Mouse (Mus musculus) cerebellum, postnatal 14 days (tissue): ENCODE measurements around the gene Tpmt.

Source experiments
- DNase-seq, 2 experiments: peaks; one replicate each; pipeline ENCODE4 v3.0.0; 2021; ENCODE audit warnings: mixed read lengths in 2 of 2

The Tpmt gene

GRCm38 (mm10) chr13:46975930-46976329 lies 68.6 kb downstream of the Tpmt start:
- no peak for DNase-seq

- no peak for DNase-seq
These were observed 69.4 kb downstream of the Tpmt start for GRCm38 (mm10) chr13:46975031-46975551.
